Mouse (Mus musculus): ENCODE measurements at regions not wholly inside any gene's neighbourhood (a gene's known extent, or its start where the extent isn't known, plus 50 kb on each side); places are given as distances from the start of the nearest gene placed in this dataset.

- TF ChIP-seq CTCF (IDR thresholded peaks at IDR 0.05; ENCODE audit: borderline replicate concordance, extremely low read depth, insufficient read depth, insufficient read length) (no peak), POLR2A (IDR thresholded peaks at IDR 0.05; ENCODE audit: borderline replicate concordance, extremely low read depth, insufficient read depth, insufficient read length, poor library complexity, severe bottlenecking) (no peak)
- DNase-seq (ENCODE audit: low read depth), result peak; percentile 69
Observed at GRCm38 (mm10) chr8:89289017-89289416, 245.1 kb upstream of the Sall1 start.

- no peak for TF ChIP-seq CTCF (IDR thresholded peaks at IDR 0.05; ENCODE audit: borderline replicate concordance, extremely low read depth, insufficient read depth, insufficient read length)
- TF ChIP-seq POLR2A (IDR thresholded peaks at IDR 0.05; ENCODE audit: borderline replicate concordance, extremely low read depth, insufficient read depth, insufficient read length, poor library complexity, severe bottlenecking), result no peak
- no peak for DNase-seq (ENCODE audit: low read depth)
Observed at GRCm38 (mm10) chr8:89284871-89285564, 241.1 kb upstream of the Sall1 start.

DNA sequence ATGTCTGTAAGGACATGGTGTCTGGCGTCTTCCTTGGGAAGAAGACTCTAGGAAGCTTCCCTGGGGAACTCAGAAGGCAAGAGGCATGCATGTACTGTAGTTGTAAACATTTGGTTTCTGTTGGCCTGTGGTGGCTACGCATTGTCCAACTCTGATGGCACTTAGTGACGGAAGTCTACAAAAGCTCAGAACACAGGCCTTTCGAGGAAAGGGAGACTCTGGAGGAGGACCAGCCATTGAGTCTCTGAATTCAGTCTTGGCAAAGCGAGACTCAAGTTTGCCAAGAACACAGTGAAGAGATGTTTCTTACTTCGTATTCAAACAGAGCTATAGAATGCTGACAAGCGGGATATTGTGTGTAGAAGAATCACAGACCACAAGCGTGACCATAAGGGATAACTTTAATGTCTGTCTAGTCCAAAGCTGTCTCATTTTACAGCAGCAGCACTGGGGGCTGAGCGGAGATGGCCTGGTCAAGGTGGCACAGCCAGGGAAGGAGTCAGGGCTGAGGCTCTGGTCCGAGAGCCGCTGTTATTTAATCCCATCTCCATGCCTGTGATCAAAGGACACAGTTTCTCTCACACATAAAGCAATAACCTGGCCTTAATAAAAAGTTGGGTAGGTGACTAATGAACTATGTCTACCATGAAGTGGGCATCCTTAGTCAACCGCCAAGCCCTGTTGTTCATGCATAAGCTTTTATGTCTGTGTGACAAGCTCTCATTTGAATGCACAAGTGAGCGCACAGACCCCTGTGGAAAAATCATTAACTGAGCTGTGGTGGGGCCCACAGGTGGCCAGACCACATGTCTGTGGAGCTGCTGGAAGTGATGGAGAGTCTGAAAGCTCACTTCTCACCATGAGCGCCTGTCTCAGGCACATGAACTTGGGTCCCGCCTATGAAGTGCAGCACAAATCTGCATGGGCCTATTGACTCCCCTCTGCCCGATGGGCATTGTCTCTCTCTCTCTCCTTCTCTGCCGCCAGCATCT, 239.4 kb upstream of the Sall1 start:
- no peak for DNase-seq (ENCODE audit: low read depth)
- no peak for TF ChIP-seq POLR2A (IDR thresholded peaks at IDR 0.05; ENCODE audit: borderline replicate concordance, extremely low read depth, insufficient read depth, insufficient read length, poor library complexity, severe bottlenecking)
- TF ChIP-seq CTCF (IDR thresholded peaks at IDR 0.05; ENCODE audit: borderline replicate concordance, extremely low read depth, insufficient read depth, insufficient read length), result no peak

DNA sequence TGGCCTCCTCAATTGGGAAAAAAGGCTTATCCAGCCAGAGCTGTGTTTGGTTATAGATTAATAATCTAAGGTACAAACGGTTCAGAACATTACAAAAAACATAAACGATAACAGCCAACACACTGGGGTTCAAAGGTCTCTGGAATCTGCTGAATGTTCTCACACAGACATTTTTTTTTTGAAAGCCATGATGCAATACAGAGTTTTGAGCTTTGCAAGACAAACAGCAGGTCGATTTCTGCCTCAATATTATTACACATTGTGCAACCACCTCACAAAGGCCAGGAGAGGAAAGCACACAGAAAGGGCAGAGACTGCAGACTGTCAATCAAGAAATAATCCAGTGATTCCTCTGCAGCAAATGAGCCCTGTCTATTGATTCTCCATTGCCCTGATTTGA, 235.9 kb upstream of the Sall1 start:
- TF ChIP-seq POLR2A (IDR thresholded peaks at IDR 0.05; ENCODE audit: borderline replicate concordance, extremely low read depth, insufficient read depth, insufficient read length, poor library complexity, severe bottlenecking), result no peak
- TF ChIP-seq CTCF (IDR thresholded peaks at IDR 0.05; ENCODE audit: borderline replicate concordance, extremely low read depth, insufficient read depth, insufficient read length), result no peak
- no peak for DNase-seq (ENCODE audit: low read depth)

- DNase-seq (ENCODE audit: low read depth), result no peak
- TF ChIP-seq CTCF (IDR thresholded peaks at IDR 0.05; ENCODE audit: borderline replicate concordance, extremely low read depth, insufficient read depth, insufficient read length), result no peak
- TF ChIP-seq POLR2A (IDR thresholded peaks at IDR 0.05; ENCODE audit: borderline replicate concordance, extremely low read depth, insufficient read depth, insufficient read length, poor library complexity, severe bottlenecking), result no peak
Observed at GRCm38 (mm10) chr8:89279142-89279541, 235.2 kb upstream of the Sall1 start.

DNA sequence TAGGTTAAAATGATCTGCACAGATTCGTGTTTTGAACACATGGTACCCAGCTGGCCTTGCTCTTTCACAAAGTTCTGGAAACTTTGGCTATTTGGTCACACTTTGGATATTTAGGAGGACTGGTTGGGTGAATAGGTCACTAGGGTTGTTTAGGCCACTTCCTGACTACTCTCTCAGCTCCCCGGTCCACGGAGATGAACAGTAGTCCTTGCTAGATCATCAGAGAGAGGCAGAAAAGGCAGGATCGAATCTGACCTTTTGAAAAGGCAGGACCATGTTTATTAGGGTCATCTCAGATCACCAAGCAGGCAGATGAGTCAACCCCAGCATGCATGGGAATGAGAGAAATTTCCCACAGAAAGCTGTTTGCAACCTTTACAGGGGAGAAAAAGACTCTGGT, 229.3 kb upstream of the Sall1 start:
- TF ChIP-seq POLR2A (IDR thresholded peaks at IDR 0.05; ENCODE audit: borderline replicate concordance, extremely low read depth, insufficient read depth, insufficient read length, poor library complexity, severe bottlenecking), result no peak
- TF ChIP-seq CTCF (IDR thresholded peaks at IDR 0.05; ENCODE audit: borderline replicate concordance, extremely low read depth, insufficient read depth, insufficient read length), result no peak
- no peak for DNase-seq (ENCODE audit: low read depth)

DNA sequence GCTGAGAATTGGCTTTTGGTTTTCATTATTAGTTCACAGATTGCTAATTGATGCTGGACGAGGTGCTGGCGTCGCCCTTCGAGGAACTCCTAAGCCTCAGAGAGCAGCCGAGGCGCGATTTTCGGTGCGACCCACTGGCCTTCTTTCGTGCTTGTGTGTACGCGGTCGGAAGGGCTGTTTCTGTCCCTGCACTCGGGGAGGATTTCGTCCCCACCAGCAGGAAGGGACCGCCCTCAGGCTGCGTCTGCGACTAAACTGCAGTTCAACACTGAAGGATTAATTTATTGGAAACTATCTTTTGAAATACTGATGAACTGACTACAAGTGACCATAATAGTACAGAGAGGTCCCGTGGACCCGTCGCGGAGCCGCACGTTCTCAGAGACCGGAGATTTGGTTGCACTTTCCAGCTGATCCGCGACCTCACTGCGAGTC, 228.4 kb upstream of the Sall1 start:
- DNase-seq (ENCODE audit: low read depth), result peak; percentile 82
- TF ChIP-seq POLR2A (IDR thresholded peaks at IDR 0.05; ENCODE audit: borderline replicate concordance, extremely low read depth, insufficient read depth, insufficient read length, poor library complexity, severe bottlenecking) (no peak), CTCF (IDR thresholded peaks at IDR 0.05; ENCODE audit: borderline replicate concordance, extremely low read depth, insufficient read depth, insufficient read length) (no peak)

DNA sequence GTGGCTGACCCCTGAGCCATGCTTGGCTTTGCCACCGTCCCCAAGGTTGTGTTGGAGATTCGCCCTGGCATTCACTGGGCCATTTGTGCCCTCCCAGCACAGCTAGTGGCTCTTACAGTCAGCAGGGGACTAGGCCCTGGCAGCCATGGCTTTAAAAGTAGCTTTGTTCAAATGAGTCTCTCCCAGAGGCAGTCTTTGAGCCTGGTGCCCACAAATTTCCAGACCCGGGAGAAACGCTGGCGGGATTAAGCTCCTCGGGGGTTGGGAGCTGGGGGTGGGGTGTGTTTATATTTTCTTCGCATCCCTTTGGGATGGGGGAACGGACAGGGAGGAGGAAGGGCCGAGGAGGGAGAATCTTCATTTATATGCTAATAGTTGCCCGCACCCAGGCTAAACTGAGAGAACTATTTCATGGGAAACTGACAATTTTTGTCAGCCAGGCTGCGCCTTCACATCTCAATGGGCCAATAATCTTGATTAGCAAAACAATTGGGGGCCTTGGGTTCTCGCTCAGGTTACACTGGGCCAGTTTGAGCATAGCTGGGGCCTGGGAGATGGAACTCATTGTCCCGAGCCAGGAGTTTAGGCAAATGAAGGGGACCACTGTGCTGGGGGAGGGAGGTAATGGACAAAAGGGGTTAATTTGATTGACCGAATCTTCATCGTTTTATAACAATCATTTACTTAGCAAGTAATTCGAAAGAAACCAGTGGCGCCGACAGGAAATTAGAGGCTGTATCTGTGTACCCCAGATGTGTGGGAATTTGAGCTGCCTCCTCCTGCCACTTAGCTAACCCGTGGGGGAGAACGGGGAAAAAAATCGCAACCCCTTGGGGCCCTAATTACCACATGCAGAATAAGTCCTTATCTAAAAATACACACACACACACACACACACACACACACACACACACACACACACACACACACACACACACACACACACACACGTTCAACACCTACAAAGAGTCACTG, 227.7 kb upstream of the Sall1 start:
- TF ChIP-seq CTCF (IDR thresholded peaks at IDR 0.05; ENCODE audit: borderline replicate concordance, extremely low read depth, insufficient read depth, insufficient read length), result no peak
- TF ChIP-seq POLR2A (IDR thresholded peaks at IDR 0.05; ENCODE audit: borderline replicate concordance, extremely low read depth, insufficient read depth, insufficient read length, poor library complexity, severe bottlenecking), result no peak
- peak; percentile 91 for DNase-seq (ENCODE audit: low read depth)

- no peak for DNase-seq (ENCODE audit: low read depth)
- TF ChIP-seq POLR2A (IDR thresholded peaks at IDR 0.05; ENCODE audit: borderline replicate concordance, extremely low read depth, insufficient read depth, insufficient read length, poor library complexity, severe bottlenecking), result no peak
- no peak for TF ChIP-seq CTCF (IDR thresholded peaks at IDR 0.05; ENCODE audit: borderline replicate concordance, extremely low read depth, insufficient read depth, insufficient read length)
Observed at GRCm38 (mm10) chr8:89270001-89270400, 226.0 kb upstream of the Sall1 start.

GRCm38 (mm10) chr8:89261163-89261812, 217.3 kb upstream of the Sall1 start:
- DNase-seq (ENCODE audit: low read depth), result no peak
- no peak for TF ChIP-seq POLR2A (IDR thresholded peaks at IDR 0.05; ENCODE audit: borderline replicate concordance, extremely low read depth, insufficient read depth, insufficient read length, poor library complexity, severe bottlenecking)
- no peak for TF ChIP-seq CTCF (IDR thresholded peaks at IDR 0.05; ENCODE audit: borderline replicate concordance, extremely low read depth, insufficient read depth, insufficient read length)
